Mouse (Mus musculus): ENCODE measurements around the gene Olfr913.

The Olfr913 gene

DNA sequence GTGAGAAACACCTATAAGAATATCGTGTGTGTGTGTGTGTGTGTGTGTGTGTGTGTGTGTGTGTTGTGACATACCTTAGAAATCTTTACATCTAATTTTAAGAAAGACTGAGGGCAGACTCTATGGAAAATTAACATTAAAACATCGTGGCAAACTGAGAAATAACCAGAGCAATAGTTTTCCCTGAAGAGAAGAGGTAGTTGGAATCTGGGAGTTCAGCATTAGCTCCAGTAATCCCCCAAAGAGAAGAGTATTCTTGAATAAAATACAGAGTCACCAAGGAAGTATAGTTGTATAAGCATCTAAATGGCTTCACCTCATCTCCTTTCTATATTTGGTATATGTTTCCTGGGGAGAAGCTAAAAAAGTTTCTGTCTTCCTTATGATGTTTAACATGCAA, at the start of gene Olfr913:
Gene Olfr913 (plus strand): TSS at position 301 of the 400 bp plus-strand sequence.
- DNase-seq (ENCODE audit: low spot score): no peak

- no peak for DNase-seq (ENCODE audit: low spot score)
These were observed 12.7 kb upstream of the Olfr913 start, which contains the start of gene Olfr912 for GRCm38 (mm10) chr9:38579878-38580277. Olfr912 (plus strand) TSS chr9:38580178.

GRCm38 (mm10) chr9:38591056-38591455, 1.5 kb upstream of the Olfr913 start:
- no peak for DNase-seq (ENCODE audit: low spot score)

GRCm38 (mm10) chr9:38604802-38605201, 12.2 kb downstream of the Olfr913 start, which contains the start of gene Olfr914:
Olfr914 (plus strand) TSS chr9:38605102.
- DNase-seq (ENCODE audit: low spot score): no peak

- DNase-seq (ENCODE audit: low spot score): no peak
These were observed 39.8 kb downstream of the Olfr913 start for GRCm38 (mm10) chr9:38632406-38632805.
